Mouse (Mus musculus): Measurements from ENCODE around the gene Cby1.
A peak's percentile ranks its signal among the peaks of the same experiment; 100 is the strongest.

Cby1 gene

GRCm38 (mm10) chr15:79677936-79678335 is 18.9 kb downstream of the Cby1 start:
- no peak for DNase-seq (ENCODE audit: low spot score in 2 of 2)

GRCm38 (mm10) chr15:79681973-79682372 is 23.0 kb downstream of the Cby1 start:
- DNase-seq (ENCODE audit: low spot score in 2 of 2) = no peak

GRCm38 (mm10) chr15:79683146-79683545 is 24.1 kb downstream of the Cby1 start:
- no peak for DNase-seq (ENCODE audit: low spot score in 2 of 2)

GRCm38 (mm10) chr15:79683707-79684465 is 24.9 kb downstream of the Cby1 start:
- no peak for DNase-seq (ENCODE audit: low spot score in 2 of 2)

- DNase-seq (ENCODE audit: low spot score in 2 of 2) = no peak
Measured at GRCm38 (mm10) chr15:79684616-79685015, 25.6 kb downstream of the Cby1 start.

GRCm38 (mm10) chr15:79685141-79685641 is 26.2 kb downstream of the Cby1 start:
- DNase-seq (ENCODE audit: low spot score in 2 of 2) = no peak

GRCm38 (mm10) chr15:79686046-79686869 is 27.3 kb downstream of the Cby1 start:
- DNase-seq (ENCODE audit: low spot score in 2 of 2) = no peak

GRCm38 (mm10) chr15:79687175-79687574 is 28.2 kb downstream of the Cby1 start:
- no peak for DNase-seq (ENCODE audit: low spot score in 2 of 2)

GRCm38 (mm10) chr15:79687646-79688267 is 28.8 kb downstream of the Cby1 start, which contains the start of gene Josd1:
TSS of gene Josd1 (minus strand) at chr15:79687919.
- DNase-seq (ENCODE audit: low spot score in 2 of 2) = peak; percentile 94 to 97

- no peak for DNase-seq (ENCODE audit: low spot score in 2 of 2)
Measured at GRCm38 (mm10) chr15:79688268-79688956, 29.4 kb downstream of the Cby1 start.

GRCm38 (mm10) chr15:79689662-79690425 is 30.8 kb downstream of the Cby1 start:
- DNase-seq (ENCODE audit: low spot score in 2 of 2) = no peak

GRCm38 (mm10) chr15:79690426-79691022 is 31.5 kb downstream of the Cby1 start, which contains the start of gene Gtpbp1:
TSS of gene Gtpbp1 (plus strand) at chr15:79690845.
- DNase-seq (ENCODE audit: low spot score in 2 of 2) = peak; percentile 92 to 93

- DNase-seq (ENCODE audit: low spot score in 2 of 2) = peak; percentile 44 to 59
Measured at GRCm38 (mm10) chr15:79691023-79691508, 32.1 kb downstream of the Cby1 start.

GRCm38 (mm10) chr15:79692334-79692733 is 33.3 kb downstream of the Cby1 start:
- DNase-seq (ENCODE audit: low spot score in 2 of 2) = no peak

GRCm38 (mm10) chr15:79693740-79694139 is 34.7 kb downstream of the Cby1 start:
- peak; percentile 53 to 59 for DNase-seq (ENCODE audit: low spot score in 2 of 2)

- DNase-seq (ENCODE audit: low spot score in 2 of 2) = no peak
Measured at GRCm38 (mm10) chr15:79694512-79694911, 35.5 kb downstream of the Cby1 start.

- DNase-seq (ENCODE audit: low spot score in 2 of 2) = no peak
Measured at GRCm38 (mm10) chr15:79695516-79695915, 36.5 kb downstream of the Cby1 start.

- no peak for DNase-seq (ENCODE audit: low spot score in 2 of 2)
Measured at GRCm38 (mm10) chr15:79696508-79696907, 37.5 kb downstream of the Cby1 start.

- DNase-seq (ENCODE audit: low spot score in 2 of 2) = no peak
Measured at GRCm38 (mm10) chr15:79697011-79697410, 38.0 kb downstream of the Cby1 start.

- DNase-seq (ENCODE audit: low spot score in 2 of 2) = no peak
Measured at GRCm38 (mm10) chr15:79697558-79698187, 38.7 kb downstream of the Cby1 start.

Data from thymus, postnatal 10 days (tissue).